Mouse (Mus musculus): Measurements from ENCODE around the gene Intu. TPM values are rescaled to one million over a fixed set of nuclear protein-coding genes. Genes with fewer than 3 reads are reported as not detected.

The Intu gene
- 1 to 10 TPM; 6.4 to 9.2 (median 7.8) TPM for total RNA-seq (2022)

- DNase-seq (ENCODE audit: low spot score in 2 of 2), result no peak
These were observed at the start of gene Intu for GRCm38 (mm10) chr3:40531286-40532141. Intu (plus strand) TSS chr3:40531286.

DNA sequence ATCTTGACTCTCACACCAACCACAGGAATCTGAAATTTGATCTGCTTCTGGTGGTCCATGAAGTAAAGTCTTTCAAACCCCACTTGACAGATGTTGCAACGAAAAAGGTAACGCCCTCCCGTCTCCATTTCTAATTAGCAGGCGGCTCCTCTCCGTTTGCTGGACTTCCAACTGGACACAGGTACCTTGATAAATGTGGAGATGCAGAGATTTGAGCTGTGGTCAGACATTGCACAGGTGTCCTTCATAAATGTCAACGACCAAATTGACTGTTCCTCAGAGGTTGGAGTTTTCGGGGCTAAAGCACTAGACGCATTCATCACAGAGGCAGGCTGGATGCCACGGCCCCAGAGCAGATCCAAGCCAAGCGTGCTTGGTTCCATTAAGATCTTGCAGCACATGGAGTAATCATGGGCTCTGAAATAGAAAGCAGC lies 47.8 kb upstream of the Intu start:
- DNase-seq (ENCODE audit: low spot score in 2 of 2), result no peak

DNA sequence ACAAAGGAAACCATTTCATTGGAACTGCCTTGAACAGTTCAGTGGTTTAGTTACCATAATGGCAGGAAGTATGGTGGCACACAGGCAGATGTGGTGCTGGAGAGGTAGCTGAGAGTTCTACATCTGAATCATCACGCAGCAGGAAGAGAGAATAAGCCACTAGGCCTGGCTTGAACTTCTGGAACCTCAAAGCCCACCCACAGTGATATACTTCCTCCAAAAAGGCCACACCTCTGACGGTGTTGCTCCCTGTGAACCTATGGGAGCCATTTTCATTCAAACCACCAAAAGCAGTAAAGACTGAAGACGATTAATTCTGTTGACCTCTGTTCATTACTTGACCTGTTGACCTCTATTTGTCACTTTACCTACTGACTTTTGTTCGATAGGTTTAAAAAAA lies 43.7 kb upstream of the Intu start:
- DNase-seq (ENCODE audit: low spot score in 2 of 2), result no peak

DNA sequence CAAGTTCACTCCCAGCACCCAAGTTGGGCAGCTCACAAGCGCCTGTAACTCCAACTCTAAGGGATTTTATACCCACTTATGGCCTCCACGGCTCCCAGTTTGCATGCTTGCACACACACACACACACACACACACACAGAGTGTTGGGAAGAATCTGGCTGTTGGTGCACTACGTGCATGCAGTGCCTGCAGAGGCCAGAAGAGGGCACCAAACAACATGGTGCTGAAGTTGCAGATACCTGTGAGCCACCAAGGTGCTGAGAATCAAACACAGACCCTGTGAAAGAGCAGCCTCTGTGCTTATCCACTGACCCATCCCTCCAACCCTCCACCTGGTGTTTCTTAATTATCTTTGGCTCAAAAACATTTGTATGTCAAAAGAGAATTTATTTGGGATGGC lies 39.3 kb upstream of the Intu start:
- no peak for DNase-seq (ENCODE audit: low spot score in 2 of 2)

- no peak for DNase-seq (ENCODE audit: low spot score in 2 of 2)
These were observed 32.2 kb upstream of the Intu start for GRCm38 (mm10) chr3:40498898-40499297.

DNA sequence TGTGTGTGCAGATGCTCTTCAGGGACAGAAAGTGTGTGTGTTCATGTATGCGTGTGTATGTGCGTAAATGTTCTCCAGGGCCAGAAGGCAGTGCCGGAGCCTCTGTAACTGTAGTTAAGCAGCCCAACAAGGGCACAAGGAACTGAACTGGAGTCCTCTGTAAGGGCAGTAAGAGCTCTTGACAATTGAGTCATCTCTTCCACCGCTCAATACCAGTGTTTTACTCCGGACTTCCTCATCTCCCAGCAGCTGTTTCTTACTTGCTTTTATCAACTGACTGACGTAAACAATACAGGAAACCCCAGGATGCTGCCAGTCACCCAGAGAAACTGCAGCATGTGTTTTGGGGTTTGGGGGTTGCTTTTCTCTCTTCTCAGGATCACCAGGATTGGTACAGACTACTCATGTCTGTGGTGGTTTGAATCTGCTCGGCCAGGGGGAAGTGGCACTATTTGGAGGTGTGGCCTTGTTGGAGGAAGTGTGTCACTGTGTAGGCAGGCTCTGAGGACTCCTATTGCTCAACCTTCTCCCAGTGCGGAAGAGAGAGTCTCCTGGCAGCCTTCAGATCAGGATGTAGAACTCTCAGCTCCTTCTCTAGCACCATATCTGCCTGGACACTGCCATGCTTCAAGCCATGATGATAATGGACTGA lies 30.8 kb upstream of the Intu start:
- DNase-seq (ENCODE audit: low spot score in 2 of 2), result no peak

- DNase-seq (ENCODE audit: low spot score in 2 of 2), result no peak
These were observed 26.7 kb upstream of the Intu start for GRCm38 (mm10) chr3:40504377-40504776.

GRCm38 (mm10) chr3:40505451-40506014 lies 25.6 kb upstream of the Intu start:
- no peak for DNase-seq (ENCODE audit: low spot score in 2 of 2)

GRCm38 (mm10) chr3:40508927-40509576 lies 22.0 kb upstream of the Intu start:
- DNase-seq (ENCODE audit: low spot score in 2 of 2), result no peak

DNA sequence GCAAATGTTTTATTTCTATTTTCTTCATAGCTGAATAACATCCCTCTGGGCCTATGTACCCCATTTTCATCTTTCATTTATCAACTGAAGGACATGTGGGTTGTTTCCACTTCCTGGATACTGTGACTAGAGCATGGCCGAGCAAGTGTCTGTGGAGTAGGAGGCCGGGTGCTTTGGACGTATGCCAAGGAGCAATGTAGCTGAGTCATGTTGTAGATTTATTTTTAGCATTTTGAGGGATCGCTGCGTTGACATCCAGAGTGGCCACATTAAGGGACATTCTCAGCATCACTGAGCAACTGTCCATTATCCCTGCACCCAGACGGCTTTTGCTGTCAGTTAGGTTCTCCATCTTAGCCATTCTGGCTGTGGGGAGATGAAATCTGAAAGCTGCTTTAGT lies 20.5 kb upstream of the Intu start:
- no peak for DNase-seq (ENCODE audit: low spot score in 2 of 2)

GRCm38 (mm10) chr3:40512936-40513829 lies 17.9 kb upstream of the Intu start:
- DNase-seq (ENCODE audit: low spot score in 2 of 2), result no peak

GRCm38 (mm10) chr3:40518240-40518639 lies 12.8 kb upstream of the Intu start:
- no peak for DNase-seq (ENCODE audit: low spot score in 2 of 2)

- no peak for DNase-seq (ENCODE audit: low spot score in 2 of 2)
These were observed 11.5 kb upstream of the Intu start for GRCm38 (mm10) chr3:40519555-40519954.

DNA sequence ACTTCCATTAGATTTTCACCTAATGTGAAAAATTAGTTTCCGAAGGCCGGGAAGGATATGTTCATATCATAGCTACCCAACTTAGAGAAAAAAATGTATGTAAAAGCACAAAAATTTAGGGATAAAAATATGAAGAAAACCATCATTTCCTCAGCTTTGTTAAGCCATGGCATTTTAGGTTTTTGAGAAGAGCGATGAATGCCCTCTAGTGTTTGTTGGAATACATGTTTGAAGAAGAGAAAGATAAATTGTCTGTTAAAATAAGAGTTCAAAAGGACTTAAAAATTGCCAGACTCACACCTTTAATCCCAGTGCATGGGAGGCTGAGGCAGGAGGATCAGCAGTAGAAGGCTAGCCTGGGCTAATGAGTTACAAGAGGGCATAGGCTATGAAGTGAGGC lies 10.5 kb upstream of the Intu start:
- DNase-seq (ENCODE audit: low spot score in 2 of 2), result no peak

DNA sequence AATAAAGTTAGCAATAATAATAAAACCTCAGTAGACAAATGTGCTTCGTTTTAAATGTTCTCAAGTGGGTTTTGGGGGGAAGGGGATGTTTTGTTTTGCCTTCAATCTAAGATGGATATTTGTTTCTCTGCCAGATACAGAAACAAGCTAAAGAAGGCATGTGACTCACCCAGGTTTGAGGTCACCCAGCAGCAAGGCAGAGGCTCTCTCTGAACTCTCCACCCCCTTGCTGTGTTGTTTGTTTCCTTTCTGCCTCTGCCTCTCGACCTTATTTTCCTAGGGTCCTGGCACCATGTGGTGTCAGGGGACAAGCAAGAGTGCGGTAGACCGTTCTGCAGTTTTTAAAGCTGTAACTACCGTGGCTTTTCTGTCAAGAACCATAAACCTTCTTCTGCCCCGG lies 8.6 kb upstream of the Intu start:
- no peak for DNase-seq (ENCODE audit: low spot score in 2 of 2)

- no peak for DNase-seq (ENCODE audit: low spot score in 2 of 2)
These were observed 8.2 kb upstream of the Intu start for GRCm38 (mm10) chr3:40522846-40523245.

GRCm38 (mm10) chr3:40523371-40523783 lies 7.7 kb upstream of the Intu start:
- no peak for DNase-seq (ENCODE audit: low spot score in 2 of 2)

- DNase-seq (ENCODE audit: low spot score in 2 of 2), result no peak
These were observed 6.2 kb upstream of the Intu start for GRCm38 (mm10) chr3:40524841-40525240.

DNA sequence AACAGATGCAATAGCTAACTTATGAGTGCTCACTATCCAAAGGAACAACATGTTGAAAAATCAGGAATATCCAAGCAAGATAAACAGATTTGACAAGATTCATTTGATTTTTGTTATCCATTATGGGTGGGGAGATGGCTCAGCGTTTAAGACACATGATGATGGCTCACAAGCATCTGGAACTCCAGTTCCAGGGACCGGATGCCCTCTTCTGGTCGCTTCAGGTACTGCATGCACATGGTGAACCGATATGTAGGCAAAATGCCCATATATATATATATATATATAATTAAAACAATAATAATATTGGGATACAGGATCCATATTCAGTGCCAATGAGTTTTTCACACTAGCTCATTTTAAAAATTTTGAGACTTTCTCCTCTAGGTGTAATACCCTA lies 5.7 kb upstream of the Intu start:
- peak in 1 of 2 experiments; percentile 27 for DNase-seq (ENCODE audit: low spot score in 2 of 2)

GRCm38 (mm10) chr3:40526095-40526494 lies 5.0 kb upstream of the Intu start:
- DNase-seq (ENCODE audit: low spot score in 2 of 2), result no peak

GRCm38 (mm10) chr3:40527218-40527617 lies 3.9 kb upstream of the Intu start:
- DNase-seq (ENCODE audit: low spot score in 2 of 2), result no peak
